Mouse (Mus musculus) erythroblast, embryonic 14.5 days (primary cell): ENCODE measurements around the gene Il17ra.

Source experiments
- GATA1 ChIP-seq: IDR thresholded peaks from 2 replicates; pipeline ENCODE4 v1.6.1; 2012; ENCODE audit warnings: low read length, inconsistent platforms, mixed read lengths
- TAL1 ChIP-seq: IDR thresholded peaks from 3 replicates; pipeline ENCODE4 v1.6.1; 2012; ENCODE audit warnings: low read length, inconsistent platforms, mixed read lengths

- TF ChIP-seq TAL1 (no peak), GATA1 (no peak)
Observed at GRCm38 (mm10) chr6:120453556-120453955, 9.5 kb upstream of the Il17ra start.
